Mouse (Mus musculus): ENCODE measurements at regions not wholly inside any gene's neighbourhood (a gene's known extent, or its start where the extent isn't known, plus 50 kb on each side); places are given as distances from the start of the nearest gene placed in this dataset.
A peak's percentile ranks its signal among the peaks of the same experiment; 100 is the strongest.

- H3K4me1 ChIP-seq, result no peaks in the 10 kb centered on the region
- H3K27ac ChIP-seq, result no peak overlapping the region
- H3K4me2 ChIP-seq, result no peak overlapping the region
- no peak overlapping the region for H3K9ac ChIP-seq
- no peak overlapping the region for H3K4me3 ChIP-seq
- no peaks in the 10 kb centered on the region for H3K9me3 ChIP-seq (replicated peaks)
- no peak for ATAC-seq
- H3K36me3 ChIP-seq (ENCODE audit: poor library complexity, severe bottlenecking), result no peaks in the 10 kb centered on the region
- no peaks in the 10 kb centered on the region for H3K27me3 ChIP-seq
- WGBS, result 89% methylated on average over 3 of the region's 3 CpGs
Observed at GRCm38 (mm10) chr14:105448919-105449458, 190.6 kb downstream of the Ndfip2 start.

DNA sequence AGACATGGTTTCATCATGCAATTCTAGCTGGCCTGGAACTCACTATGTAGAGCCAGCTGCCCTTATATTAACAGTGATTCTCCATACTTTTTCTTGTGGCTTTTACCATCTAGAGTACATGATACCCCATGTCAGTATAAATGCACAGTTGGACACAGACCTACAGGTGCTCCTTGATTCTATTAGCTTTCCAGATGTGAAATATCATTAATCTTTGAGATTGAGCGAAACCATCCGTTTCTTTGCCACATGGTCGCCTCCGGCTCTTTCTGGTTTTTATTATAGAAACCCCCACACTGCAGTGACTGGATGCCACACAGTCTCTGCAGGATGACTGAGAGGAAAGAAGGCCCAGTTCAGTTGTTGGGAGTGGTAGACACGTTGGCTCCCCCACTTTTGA, 188.7 kb downstream of the Ndfip2 start:
- H3K27me3 ChIP-seq, result no peaks in the 10 kb centered on the region
- H3K4me1 ChIP-seq, result no peaks in the 10 kb centered on the region
- 87% methylated on average over 5 of the region's 5 CpGs for WGBS
- no peaks in the 10 kb centered on the region for H3K9me3 ChIP-seq (replicated peaks)
- H3K4me3 ChIP-seq, result no peak overlapping the region
- H3K27ac ChIP-seq, result no peak overlapping the region
- no peak overlapping the region for H3K4me2 ChIP-seq
- H3K9ac ChIP-seq, result no peak overlapping the region
- H3K36me3 ChIP-seq (ENCODE audit: poor library complexity, severe bottlenecking), result no peaks in the 10 kb centered on the region
- ATAC-seq, result no peak

- WGBS, result 87% methylated on average over 6 of the region's 6 CpGs
- no peak for ATAC-seq
- no peak overlapping the region for H3K4me3 ChIP-seq
- no peaks in the 10 kb centered on the region for H3K27me3 ChIP-seq
- H3K9ac ChIP-seq, result no peak overlapping the region
- H3K27ac ChIP-seq, result no peak overlapping the region
- peaks cover 5% of the 10 kb centered on the region for H3K4me1 ChIP-seq
- no peaks in the 10 kb centered on the region for H3K9me3 ChIP-seq (replicated peaks)
- H3K4me2 ChIP-seq, result no peak overlapping the region
- no peaks in the 10 kb centered on the region for H3K36me3 ChIP-seq (ENCODE audit: poor library complexity, severe bottlenecking)
Observed at GRCm38 (mm10) chr14:105435343-105435742, 177.0 kb downstream of the Ndfip2 start.

GRCm38 (mm10) chr14:105433456-105433855, 175.1 kb downstream of the Ndfip2 start:
- no peaks in the 10 kb centered on the region for H3K27me3 ChIP-seq
- no peak overlapping the region for H3K9ac ChIP-seq
- no peaks in the 10 kb centered on the region for H3K36me3 ChIP-seq (ENCODE audit: poor library complexity, severe bottlenecking)
- H3K9me3 ChIP-seq (replicated peaks), result no peaks in the 10 kb centered on the region
- H3K4me1 ChIP-seq, result peaks cover 5% of the 10 kb centered on the region
- H3K4me2 ChIP-seq, result no peak overlapping the region
- ATAC-seq, result no peak
- 92% methylated on average over 2 of the region's 2 CpGs for WGBS
- H3K27ac ChIP-seq, result no peak overlapping the region
- H3K4me3 ChIP-seq, result no peak overlapping the region

DNA sequence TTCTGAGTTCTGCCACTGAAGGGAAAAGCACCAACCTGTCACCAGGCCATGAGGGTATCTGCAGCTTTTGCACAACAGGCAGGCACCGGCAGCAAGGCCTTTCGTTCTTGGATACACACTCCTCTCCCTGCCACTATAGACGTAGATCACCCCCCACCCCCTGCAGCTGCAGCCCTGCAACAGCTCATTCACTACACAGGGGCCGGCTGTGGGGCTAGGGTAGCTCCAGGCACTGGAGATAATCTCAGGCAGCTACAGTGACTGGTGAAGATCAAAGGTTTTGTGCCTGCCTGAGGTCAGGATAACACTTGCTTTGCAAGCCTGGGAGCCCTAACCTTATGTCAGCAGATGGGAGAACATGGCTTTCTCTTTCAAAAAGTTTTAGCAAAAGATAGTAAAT, 174.3 kb downstream of the Ndfip2 start:
- no peak overlapping the region for H3K27ac ChIP-seq
- WGBS, result under 1% methylated on average over 4 of the region's 4 CpGs
- no peak; the same call in 1 of the 2 replicates for ATAC-seq

GRCm38 (mm10) chr14:105431584-105431983, 173.2 kb downstream of the Ndfip2 start:
- no peak for ATAC-seq
- no peaks in the 10 kb centered on the region for H3K36me3 ChIP-seq (ENCODE audit: poor library complexity, severe bottlenecking)
- peaks cover 14% of the 10 kb centered on the region for H3K4me1 ChIP-seq
- H3K27me3 ChIP-seq, result 0 out of 2 replicates have a peak, but pooled peaks cover 1% of the 10 kb centered on the region
- no peak overlapping the region for H3K9ac ChIP-seq
- H3K4me2 ChIP-seq, result no peak overlapping the region
- H3K27ac ChIP-seq, result no peak overlapping the region
- H3K4me3 ChIP-seq, result no peak overlapping the region
- no peaks in the 10 kb centered on the region for H3K9me3 ChIP-seq (replicated peaks)
- 95% methylated on average over 4 of the region's 4 CpGs for WGBS

More for the DNA sequence above, 174.3 kb downstream of the Ndfip2 start:
- H3K36me3 ChIP-seq (ENCODE audit: poor library complexity, severe bottlenecking), result no peaks in the 10 kb centered on the region
- no peaks in the 10 kb centered on the region for H3K27me3 ChIP-seq
- no peak overlapping the region for H3K4me2 ChIP-seq
- no peak overlapping the region for H3K4me3 ChIP-seq
- no peak overlapping the region for H3K9ac ChIP-seq
- H3K9me3 ChIP-seq (replicated peaks), result no peaks in the 10 kb centered on the region
- H3K4me1 ChIP-seq, result peaks cover 8% of the 10 kb centered on the region

DNA sequence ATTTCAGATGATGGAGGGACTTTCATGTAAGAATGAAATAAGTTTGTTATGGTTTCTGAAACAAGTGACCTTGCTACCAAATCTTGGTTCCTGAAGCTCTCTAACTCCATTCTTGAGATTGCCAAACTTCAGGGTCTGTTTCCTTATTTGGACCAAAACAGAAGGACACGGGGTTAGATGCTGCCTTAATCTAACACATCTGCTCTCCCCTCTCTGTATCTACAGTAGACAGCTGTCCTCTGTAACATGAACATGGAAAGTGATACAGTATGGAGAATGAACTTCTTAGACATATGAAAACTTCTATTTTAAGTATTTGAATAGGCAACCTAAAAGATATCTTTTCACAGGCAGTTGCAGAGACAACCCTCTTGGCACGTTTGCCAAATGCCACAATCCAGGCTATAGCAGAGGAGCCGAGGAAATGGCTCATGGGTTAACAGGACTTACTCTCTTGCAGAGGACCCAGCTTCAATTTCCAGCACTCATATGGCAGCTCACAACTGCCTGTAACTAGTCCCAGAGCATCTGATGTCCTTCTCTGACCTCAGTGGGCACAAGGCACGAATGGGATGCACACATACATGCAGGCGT, 171.4 kb downstream of the Ndfip2 start:
- Histone ChIP-seq H3K27ac (no peak overlapping the region), H3K4me1 (peaks cover 14% of the 10 kb centered on the region), H3K4me2 (no peak overlapping the region), H3K9me3 (replicated peaks) (no peaks in the 10 kb centered on the region), H3K4me3 (no peak overlapping the region), H3K9ac (no peak overlapping the region), H3K36me3 (ENCODE audit: poor library complexity, severe bottlenecking) (no peaks in the 10 kb centered on the region), H3K27me3 (0 out of 2 replicates have a peak, but pooled peaks cover 5% of the 10 kb centered on the region)
- ATAC-seq, result no peak
- 87% methylated on average over 5 of the region's 5 CpGs for WGBS

DNA sequence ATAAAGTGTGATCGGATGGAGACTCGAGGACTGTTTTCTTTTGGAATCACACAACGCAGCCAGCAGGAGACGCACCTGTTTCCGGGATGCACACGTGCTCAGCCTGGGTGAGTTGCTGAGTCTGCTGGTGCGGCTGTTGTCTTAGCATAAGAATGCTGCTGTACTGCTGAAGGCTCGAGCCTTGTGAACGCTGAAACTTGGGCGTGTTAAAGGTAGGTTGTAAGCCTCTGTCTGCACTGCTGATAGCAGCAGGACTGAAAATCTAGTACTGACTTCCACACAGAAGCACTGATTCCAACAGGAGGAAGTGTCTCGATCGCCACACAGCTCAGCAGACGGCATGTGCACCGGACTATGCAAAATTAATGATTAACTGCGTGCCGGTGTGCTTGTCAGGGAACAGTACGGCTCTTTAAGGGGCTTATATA, 169.1 kb downstream of the Ndfip2 start:
- H3K4me1 ChIP-seq, result peaks cover 10% of the 10 kb centered on the region
- H3K36me3 ChIP-seq (ENCODE audit: poor library complexity, severe bottlenecking), result no peaks in the 10 kb centered on the region
- no peak overlapping the region for H3K9ac ChIP-seq
- no peaks in the 10 kb centered on the region for H3K9me3 ChIP-seq (replicated peaks)
- WGBS, result 17% methylated on average over 17 of the region's 17 CpGs
- peak overlapping the region; percentile 55 for H3K4me2 ChIP-seq
- peak overlapping the region; percentile 26 for H3K4me3 ChIP-seq
- no peak overlapping the region for H3K27ac ChIP-seq
- peak; percentile 83 for ATAC-seq
- H3K27me3 ChIP-seq, result 0 out of 2 replicates have a peak, but pooled peaks cover 5% of the 10 kb centered on the region

DNA sequence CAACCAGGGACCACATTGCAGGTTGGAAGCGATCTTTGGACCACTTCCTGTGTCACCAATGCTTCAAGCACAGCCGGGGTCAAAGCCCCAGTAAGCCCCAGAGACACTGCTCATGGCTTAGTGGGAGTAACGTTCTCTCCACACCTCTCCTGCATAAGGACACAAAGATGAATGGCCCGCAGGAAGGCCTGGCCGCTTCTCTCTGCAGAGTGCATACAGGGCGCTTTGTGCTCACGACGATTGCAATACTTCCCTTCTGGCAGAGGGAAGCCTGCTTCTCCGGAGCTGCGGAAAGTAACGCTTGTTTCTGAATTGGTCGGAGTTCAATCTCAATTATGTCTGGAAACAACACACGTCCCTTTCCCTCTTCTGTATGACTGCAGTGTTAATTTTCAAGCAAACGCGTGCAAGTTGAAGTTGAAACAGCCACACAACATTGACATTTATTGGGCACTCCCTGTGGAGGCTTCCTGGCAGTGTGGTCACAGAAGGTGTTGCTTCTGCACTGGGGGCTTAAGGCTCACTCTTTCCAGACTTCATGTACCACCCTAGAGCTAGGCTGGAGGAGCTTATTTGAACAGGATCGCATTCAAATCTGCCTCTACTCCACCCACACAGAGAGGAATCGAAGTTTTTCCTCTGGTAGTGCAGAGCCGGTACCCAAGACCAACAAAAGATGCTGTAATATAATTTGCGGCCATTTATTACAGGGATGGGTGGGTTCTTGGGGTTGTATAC, 168.4 kb downstream of the Ndfip2 start:
- H3K27ac ChIP-seq, result no peak overlapping the region
- 75% methylated on average over 19 of the region's 19 CpGs for WGBS
- H3K4me3 ChIP-seq, result no peak overlapping the region
- no peak overlapping the region for H3K9ac ChIP-seq
- no peaks in the 10 kb centered on the region for H3K36me3 ChIP-seq (ENCODE audit: poor library complexity, severe bottlenecking)
- 0 out of 2 replicates have a peak, but pooled peaks cover 5% of the 10 kb centered on the region for H3K27me3 ChIP-seq
- peak; percentile 36; the same call in 1 of the 2 replicates for ATAC-seq
- peaks cover 9% of the 10 kb centered on the region; the same call in 1 of the 2 replicates for H3K4me1 ChIP-seq
- H3K4me2 ChIP-seq, result no peak overlapping the region
- no peaks in the 10 kb centered on the region for H3K9me3 ChIP-seq (replicated peaks)

GRCm38 (mm10) chr14:105417967-105418366, 159.6 kb downstream of the Ndfip2 start:
- no peak overlapping the region for H3K9ac ChIP-seq
- no peaks in the 10 kb centered on the region for H3K4me1 ChIP-seq
- no peak overlapping the region for H3K27ac ChIP-seq
- no peaks in the 10 kb centered on the region for H3K36me3 ChIP-seq (ENCODE audit: poor library complexity, severe bottlenecking)
- H3K4me3 ChIP-seq, result no peak overlapping the region
- H3K4me2 ChIP-seq, result no peak overlapping the region
- no peaks in the 10 kb centered on the region for H3K9me3 ChIP-seq (replicated peaks)
- H3K27me3 ChIP-seq, result no peaks in the 10 kb centered on the region
- no peak for ATAC-seq
- 59% methylated on average over 4 of the region's 4 CpGs for WGBS

DNA sequence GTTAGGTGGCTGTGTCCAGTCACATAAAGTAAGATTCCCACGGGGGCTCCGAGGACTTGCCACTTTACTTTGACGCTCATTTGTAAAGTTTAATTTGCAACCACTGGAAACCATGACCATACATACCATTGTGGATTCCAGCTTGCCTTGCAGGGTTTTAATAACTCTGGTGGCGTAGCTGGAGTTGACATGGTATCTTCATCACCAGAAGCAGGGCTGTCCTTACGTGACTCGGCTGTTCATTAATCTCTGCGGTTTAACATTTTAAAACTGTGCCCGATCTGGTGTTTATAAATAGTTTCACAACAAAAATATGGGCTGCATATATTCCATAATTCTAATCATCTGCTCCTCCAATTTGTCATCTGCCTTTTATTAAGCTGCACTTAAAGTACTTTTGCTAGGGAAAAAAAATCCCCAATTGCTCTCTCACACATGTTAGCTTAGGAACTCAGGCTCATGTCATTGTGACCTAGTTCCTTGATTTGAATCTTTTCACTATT, 159.1 kb downstream of the Ndfip2 start:
- no peak for ATAC-seq
- H3K4me2 ChIP-seq, result no peak overlapping the region
- no peaks in the 10 kb centered on the region for H3K36me3 ChIP-seq (ENCODE audit: poor library complexity, severe bottlenecking)
- no peak overlapping the region for H3K4me3 ChIP-seq
- H3K9ac ChIP-seq, result no peak overlapping the region
- no peaks in the 10 kb centered on the region for H3K27me3 ChIP-seq
- no peaks in the 10 kb centered on the region for H3K4me1 ChIP-seq
- H3K27ac ChIP-seq, result no peak overlapping the region
- 92% methylated on average over 8 of the region's 8 CpGs for WGBS
- H3K9me3 ChIP-seq (replicated peaks), result no peaks in the 10 kb centered on the region

- no peak for ATAC-seq
- H3K9me3 ChIP-seq (replicated peaks), result no peaks in the 10 kb centered on the region
- no peaks in the 10 kb centered on the region for H3K4me1 ChIP-seq
- H3K9ac ChIP-seq, result no peak overlapping the region
- 85% methylated on average over 7 of the region's 7 CpGs for WGBS
- H3K4me2 ChIP-seq, result no peak overlapping the region
- H3K27ac ChIP-seq, result no peak overlapping the region
- H3K4me3 ChIP-seq, result no peak overlapping the region
- H3K36me3 ChIP-seq (ENCODE audit: poor library complexity, severe bottlenecking), result no peaks in the 10 kb centered on the region
- H3K27me3 ChIP-seq, result no peaks in the 10 kb centered on the region
Observed at GRCm38 (mm10) chr14:105416964-105417363, 158.6 kb downstream of the Ndfip2 start.

Data from forebrain, embryonic 13.5 days (tissue).